Mouse (Mus musculus): ENCODE results near the gene Ctnna2.

GRCm38 (mm10) chr6:77837543-77837942, 142.0 kb downstream of the Ctnna2 start:
- TF ChIP-seq GATA1 (IDR thresholded peaks at IDR 0.05; ENCODE audit: low read length) (no peak), TAL1 (IDR thresholded peaks at IDR 0.05; ENCODE audit: low read length) (no peak)

All from erythroblast, embryonic 14.5 days (primary cell).